Mouse (Mus musculus) megakaryocyte, embryonic 14.5 days (primary cell): ENCODE results near the gene Ddx20. TPM values are rescaled to one million over a fixed set of nuclear protein-coding genes. Genes with fewer than 3 reads are reported as not detected.

ENCODE experiments used
- H3K27me3 ChIP-seq: replicated peaks from 2 replicates; pipeline ENCODE3; 2012; ENCODE audit warnings: inconsistent platforms
- H3K36me3 ChIP-seq: replicated peaks from 2 replicates; pipeline ENCODE3; 2012; ENCODE audit warnings: low read length, inconsistent platforms, mixed read lengths
- H3K4me1 ChIP-seq: 2 replicates; pipeline ENCODE4 v1.6.1; 2012; ENCODE audit warnings: inconsistent platforms
- H3K4me3 ChIP-seq: replicated peaks from 2 replicates; pipeline ENCODE3; 2012; ENCODE audit warnings: moderate library complexity, mild to moderate bottlenecking, inconsistent platforms
- H3K9me3 ChIP-seq: 2 replicates; pipeline ENCODE4 v1.6.1; 2012; ENCODE audit warnings: inconsistent platforms
- FLI1 ChIP-seq: IDR thresholded peaks from 2 replicates; pipeline ENCODE4 v1.6.1; 2012; ENCODE audit warnings: low read length, inconsistent platforms, mixed read lengths
- GATA1 ChIP-seq: IDR thresholded peaks from 3 replicates; pipeline ENCODE4 v1.6.1; 2012; ENCODE audit warnings: mixed read lengths, low read length, inconsistent platforms, borderline replicate concordance
- polyA plus RNA-seq: library from polyadenylated mRNA; stranded (reverse); fragments of >175 nt; gene quantifications from 2 replicates; pipeline ENCODE4 v1.2.3, GENCODE M21; 2012; ENCODE audit warnings: low replicate concordance; ENCODE audit not compliant: insufficient read depth

The Ddx20 gene
- polyA plus RNA-seq, 1 experiment = 2.9 TPM

- Histone ChIP-seq H3K4me1 (peaks cover 18% of the 10 kb centered on the region), H3K27me3 (peaks cover 46% of the 10 kb centered on the region), H3K4me3 (no peak overlapping the region), H3K9me3 (no peaks in the 10 kb centered on the region), H3K36me3 (no peaks in the 10 kb centered on the region)
- TF ChIP-seq FLI1 (no peak), GATA1 (no peak)
These were observed 38.3 kb downstream of the Ddx20 start for GRCm38 (mm10) chr3:105648889-105649567.

GRCm38 (mm10) chr3:105643566-105643965 lies 43.8 kb downstream of the Ddx20 start:
- Histone ChIP-seq H3K4me3 (no peak overlapping the region), H3K4me1 (peaks cover 3% of the 10 kb centered on the region), H3K36me3 (no peaks in the 10 kb centered on the region), H3K27me3 (peaks cover 47% of the 10 kb centered on the region), H3K9me3 (no peaks in the 10 kb centered on the region)
- no peak for TF ChIP-seq GATA1
- TF ChIP-seq FLI1 = no peak

- TF ChIP-seq GATA1 (no peak), FLI1 (no peak)
- Histone ChIP-seq H3K4me3 (no peak overlapping the region), H3K36me3 (no peaks in the 10 kb centered on the region), H3K4me1 (peaks cover 3% of the 10 kb centered on the region), H3K27me3 (peaks cover 39% of the 10 kb centered on the region), H3K9me3 (no peaks in the 10 kb centered on the region)
These were observed 45.2 kb downstream of the Ddx20 start for GRCm38 (mm10) chr3:105642186-105642585.

- peaks cover 22% of the 10 kb centered on the region for H3K27me3 ChIP-seq
- no peak overlapping the region for H3K4me3 ChIP-seq
- no peaks in the 10 kb centered on the region for H3K4me1 ChIP-seq
- H3K36me3 ChIP-seq = no peaks in the 10 kb centered on the region
- H3K9me3 ChIP-seq = no peaks in the 10 kb centered on the region
- TF ChIP-seq GATA1 (no peak), FLI1 (no peak)
These were observed 54.4 kb downstream of the Ddx20 start for GRCm38 (mm10) chr3:105633021-105633420.

GRCm38 (mm10) chr3:105632296-105632695 lies 55.1 kb downstream of the Ddx20 start:
- Histone ChIP-seq H3K4me3 (no peak overlapping the region), H3K9me3 (no peaks in the 10 kb centered on the region), H3K27me3 (peaks cover 30% of the 10 kb centered on the region), H3K36me3 (no peaks in the 10 kb centered on the region), H3K4me1 (peaks cover 4% of the 10 kb centered on the region; the same call in 1 of the 2 replicates)
- TF ChIP-seq GATA1 = no peak
- TF ChIP-seq FLI1 = no peak

Other genes with a start within 250 kb of the Ddx20 start
- gene Kcnd3, start 235.2 kb downstream of the Ddx20 start, polyA plus RNA-seq = not detected in 2 replicates
- gene Inka2, start 17.0 kb upstream of the Ddx20 start, polyA plus RNA-seq = 4.4 and 6.7 TPM in 2 replicates
- 3.2 and 38.3 TPM in 2 replicates for gene Rap1a, start 113.8 kb upstream of the Ddx20 start, polyA plus RNA-seq
- gene Adora3, start 183.3 kb upstream of the Ddx20 start, polyA plus RNA-seq = 0.19 TPM in 1 of 2 replicates, not detected in the other
- not detected in 2 replicates for gene Tmigd3, start 183.3 kb upstream of the Ddx20 start, polyA plus RNA-seq
- gene I830077J02Rik, start 245.1 kb upstream of the Ddx20 start, polyA plus RNA-seq = 34.4 and 41.9 TPM in 2 replicates